Mouse (Mus musculus) cerebellum, adult 18-20 months (tissue): ENCODE results near the gene Rerg.

Experiments used
- DNase-seq, 2 experiments: peaks; one replicate each; pipeline ENCODE4 v3.0.0; 2021

Gene Rerg

GRCm38 (mm10) chr6:137161491-137162088 is 8.7 kb downstream of the Rerg start:
- no peak for DNase-seq

GRCm38 (mm10) chr6:137159372-137159926 is 10.8 kb downstream of the Rerg start:
- DNase-seq: no peak

- no peak for DNase-seq
Measured at GRCm38 (mm10) chr6:137156437-137157219, 13.7 kb downstream of the Rerg start.

GRCm38 (mm10) chr6:137155196-137156137 is 14.8 kb downstream of the Rerg start:
- DNase-seq: no peak

GRCm38 (mm10) chr6:137153021-137153420 is 17.3 kb downstream of the Rerg start:
- DNase-seq: no peak

- DNase-seq: no peak
Measured at GRCm38 (mm10) chr6:137151015-137151414, 19.3 kb downstream of the Rerg start.

GRCm38 (mm10) chr6:137149833-137150232 is 20.5 kb downstream of the Rerg start:
- DNase-seq: no peak

- DNase-seq: no peak
Measured at GRCm38 (mm10) chr6:137146910-137147309, 23.4 kb downstream of the Rerg start.

GRCm38 (mm10) chr6:137145611-137146010 is 24.7 kb downstream of the Rerg start:
- no peak for DNase-seq

- no peak for DNase-seq
Measured at GRCm38 (mm10) chr6:137144958-137145535, 25.2 kb downstream of the Rerg start.

GRCm38 (mm10) chr6:137144526-137144840 is 25.8 kb downstream of the Rerg start:
- no peak for DNase-seq

GRCm38 (mm10) chr6:137143818-137144525 is 26.3 kb downstream of the Rerg start:
- no peak for DNase-seq

- no peak for DNase-seq
Measured at GRCm38 (mm10) chr6:137142796-137143195, 27.5 kb downstream of the Rerg start.

- DNase-seq: no peak
Measured at GRCm38 (mm10) chr6:137141247-137141820, 29.0 kb downstream of the Rerg start.

- no peak for DNase-seq
Measured at GRCm38 (mm10) chr6:137138822-137139221, 31.5 kb downstream of the Rerg start.

- no peak for DNase-seq
Measured at GRCm38 (mm10) chr6:137138391-137138790, 31.9 kb downstream of the Rerg start.

GRCm38 (mm10) chr6:137136401-137136800 is 33.9 kb downstream of the Rerg start:
- no peak for DNase-seq

- no peak for DNase-seq
Measured at GRCm38 (mm10) chr6:137135506-137136391, 34.5 kb downstream of the Rerg start.

GRCm38 (mm10) chr6:137131794-137132193 is 38.5 kb downstream of the Rerg start:
- DNase-seq: no peak

- DNase-seq: no peak
Measured at GRCm38 (mm10) chr6:137131349-137131748, 38.9 kb downstream of the Rerg start.

- DNase-seq: no peak
Measured at GRCm38 (mm10) chr6:137126861-137127260, 43.4 kb downstream of the Rerg start.
